Comparison of ENCODE assay signal across 8 mouse cellular contexts in the genomic region with DNA sequence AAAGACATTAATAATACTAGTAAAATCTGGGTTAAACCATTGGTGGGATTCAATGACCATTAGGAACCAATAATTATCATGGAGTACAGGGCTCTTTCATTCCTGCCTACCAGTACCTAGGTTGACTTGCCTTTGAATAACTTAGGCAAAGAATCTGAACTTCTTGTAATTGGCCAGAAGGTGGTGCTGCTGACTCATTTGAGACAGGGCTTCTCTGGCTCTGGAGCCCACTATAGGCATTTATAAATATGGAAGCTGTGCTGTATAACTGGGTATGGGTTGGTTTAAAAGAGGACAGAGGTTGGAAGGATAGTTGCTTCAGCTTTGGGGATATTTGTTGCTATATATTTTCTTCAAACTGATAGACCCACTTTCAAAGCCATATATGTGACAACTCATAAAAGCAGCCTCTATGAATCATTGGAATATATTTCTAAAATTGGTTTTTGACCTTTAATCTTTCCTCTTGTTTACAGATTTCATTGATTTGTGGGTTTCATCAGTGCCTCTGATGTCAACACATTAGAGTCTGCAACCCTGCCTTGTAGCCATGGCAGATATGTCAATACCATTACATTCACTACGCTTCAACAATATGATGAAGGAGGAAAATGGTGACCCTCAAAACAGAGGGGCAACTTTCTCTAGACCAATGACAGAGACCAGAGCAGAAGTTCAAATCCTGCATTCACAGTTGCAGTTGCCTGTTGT. TPM values are rescaled to one million over a fixed set of nuclear protein-coding genes. Genes with fewer than 3 reads are reported as not detected.
A peak's percentile ranks its signal among the peaks of the same experiment; 100 is the strongest.
DNase-seq lines count a peak whose midpoint lies in the region; ATAC-seq and TF ChIP-seq lines count a peak whose summit lies in the region.

Gene Rtl9 (plus strand): TSS at position 551 of the 711 bp plus-strand sequence.

- H3K9ac ChIP-seq in hindbrain, embryonic 14.5 days = no peak within 1 kb of the TSS
- no peak within 1 kb of the TSS for H3K9ac ChIP-seq in midbrain, embryonic 11.5 days (ENCODE audit: low read length)

- H3K4me2 ChIP-seq in hindbrain, embryonic 14.5 days (replicated peaks) = no peak within 1 kb of the TSS
- H3K4me2 ChIP-seq in midbrain, embryonic 11.5 days = no peak within 1 kb of the TSS

- WGBS in hindbrain, embryonic 14.5 days = 100% methylated on average over 1 of the region's 1 CpGs
- WGBS in midbrain, embryonic 11.5 days = 93% methylated on average over 1 of the region's 1 CpGs

- H3K27me3 ChIP-seq in hindbrain, embryonic 14.5 days (ENCODE audit: control insufficient read depth, insufficient read depth, low read length) = no peaks in the 10 kb centered on the region; the same call in 1 of the 2 replicates
- H3K27me3 ChIP-seq in midbrain, embryonic 11.5 days (ENCODE audit: control insufficient read depth, insufficient read depth, low read length) = no peaks in the 10 kb centered on the region; the same call in 1 of the 2 replicates

- peak; percentile 69 for TF ChIP-seq CTCF in gastrocnemius, adult 2 months (IDR thresholded peaks at IDR 0.05)

- ATAC-seq in hindbrain, embryonic 14.5 days (ENCODE audit: low FRiP score) = peak; percentile 64; the same call in 1 of the 2 replicates
- peak; percentile 44; the same call in 1 of the 2 replicates for ATAC-seq in midbrain, embryonic 11.5 days (ENCODE audit: low FRiP score)

- DNase-seq in gastrocnemius, adult 2 months = no peak
- DNase-seq in gastrocnemius, postnatal 10 days = no peak
- peak; percentile 7 for DNase-seq in thymus, postnatal 0 days (ENCODE audit: low spot score)
- no peak for DNase-seq in thymus, postnatal 36 days
- DNase-seq in hindbrain, embryonic 14.5 days (ENCODE audit: low spot score) = peak; percentile 78
- DNase-seq in midbrain, embryonic 11.5 days (ENCODE audit: low spot score, missing footprints) = peak; percentile 86
- no peak for DNase-seq in ovary, adult 18-20 months (ENCODE audit: low spot score)
- DNase-seq in frontal cortex, postnatal 14 days (ENCODE audit: low spot score in 2 of 2) = no peak

- intact Hi-C loops in gastrocnemius, adult 2 months (cut with DNase I) = loop anchor here (10.0 kb wide), 1 partner anchor 566 kb away; no protein-coding TSS in a partner anchor

- no peaks in the 10 kb centered on the region for H3K9me3 ChIP-seq in hindbrain, embryonic 14.5 days (ENCODE audit: control insufficient read depth, low read length)
- no peaks in the 10 kb centered on the region for H3K9me3 ChIP-seq in midbrain, embryonic 11.5 days (ENCODE audit: control insufficient read depth, low read length)

- H3K4me3 ChIP-seq in gastrocnemius, adult 2 months = no peak within 1 kb of the TSS
- no peak within 1 kb of the TSS for H3K4me3 ChIP-seq in hindbrain, embryonic 14.5 days (replicated peaks; ENCODE audit: low read length)
- H3K4me3 ChIP-seq in midbrain, embryonic 11.5 days (ENCODE audit: low read depth, low read length) = no peak within 1 kb of the TSS

- no peak within 1 kb of the TSS for H3K27ac ChIP-seq in gastrocnemius, adult 2 months
- no peak within 1 kb of the TSS for H3K27ac ChIP-seq in hindbrain, embryonic 14.5 days
- no peak within 1 kb of the TSS for H3K27ac ChIP-seq in midbrain, embryonic 11.5 days (ENCODE audit: low read depth, low read length)

- no peaks in the 10 kb centered on the region for H3K4me1 ChIP-seq in hindbrain, embryonic 14.5 days (replicated peaks; ENCODE audit: control insufficient read depth, insufficient read depth, low read length)
- no peaks in the 10 kb centered on the region for H3K4me1 ChIP-seq in midbrain, embryonic 11.5 days (ENCODE audit: control insufficient read depth, insufficient read depth, low read length)

- H3K36me3 ChIP-seq in hindbrain, embryonic 14.5 days (replicated peaks; ENCODE audit: control insufficient read depth, insufficient read depth) = no peaks in the 10 kb centered on the region
- H3K36me3 ChIP-seq in midbrain, embryonic 11.5 days (ENCODE audit: control insufficient read depth, insufficient read depth, low read length) = no peaks in the 10 kb centered on the region

RNA-seq across cellular contexts. Expression of gene Rtl9, which starts in this region (rescaled TPM):
- total RNA-seq in gastrocnemius, adult 2 months (2021) = under 1 TPM; 0.10 to 0.36 TPM
- total RNA-seq in gastrocnemius, postnatal 10 days (2021) = 1 to 10 TPM in 1 of 2 experiments, under 1 TPM in 1; 0.61 to 1.4 TPM
- polyA plus RNA-seq in thymus, postnatal 0 days (2015; fragmentation: Nextera tagmentation; extraction: Ambion mirVana) = 0.05 TPM in 1 of 2 replicates, not detected in the other
- polyA plus RNA-seq in hindbrain, embryonic 14.5 days (2014; fragmentation: Nextera tagmentation; extraction: Ambion mirVana) = 0.67 and 0.77 TPM in 2 replicates
- polyA plus RNA-seq in midbrain, embryonic 11.5 days (2014; fragmentation: Nextera tagmentation; extraction: Ambion mirVana) = 0.26 and 0.44 TPM in 2 replicates

Comparison
In these comparisons a context has a peak if more than half of its experiments do, and no peak if none do; other contexts are left out.
1. Peak in DNase-seq in thymus, postnatal 0 days; RNA of the gene not detected or under 1 TPM.
2. Peak in DNase-seq and ATAC-seq in hindbrain, embryonic 14.5 days; RNA of the gene not detected or under 1 TPM.
3. Peak in DNase-seq and ATAC-seq in midbrain, embryonic 11.5 days; RNA of the gene not detected or under 1 TPM.